Mouse (Mus musculus): ENCODE results near the gene Rpia.
"Not testable (repeated sequence)": the region's sequence is repeated elsewhere in the genome, so short reads cannot be mapped to it uniquely, and the experiment has no call there.

The Rpia gene

GRCm38 (mm10) chr6:70791824-70792535 is at the start of gene Rpia:
Gene Rpia (minus strand): TSS chr6:70792232.
- peak; percentile 94 to 97 for DNase-seq

GRCm38 (mm10) chr6:70840281-70840680 is 48.2 kb upstream of the Rpia start:
- no peak for DNase-seq

- DNase-seq = no peak
Observed at GRCm38 (mm10) chr6:70838532-70838931, 46.5 kb upstream of the Rpia start.

GRCm38 (mm10) chr6:70837297-70837696 is 45.3 kb upstream of the Rpia start:
- DNase-seq = no peak

GRCm38 (mm10) chr6:70831179-70831839 is 39.3 kb upstream of the Rpia start:
- DNase-seq = no peak

- no peak for DNase-seq
Observed at GRCm38 (mm10) chr6:70830552-70830951, 38.5 kb upstream of the Rpia start.

- DNase-seq = no peak
Observed at GRCm38 (mm10) chr6:70829451-70829850, 37.4 kb upstream of the Rpia start.

GRCm38 (mm10) chr6:70824987-70825337 is 32.9 kb upstream of the Rpia start:
- no peak for DNase-seq

GRCm38 (mm10) chr6:70824085-70824986 is 32.3 kb upstream of the Rpia start:
- DNase-seq = peak; percentile 85 to 86

- DNase-seq = not testable (repeated sequence)
Observed at GRCm38 (mm10) chr6:70823277-70823676, 31.2 kb upstream of the Rpia start.

- no peak for DNase-seq
Observed at GRCm38 (mm10) chr6:70822386-70822910, 30.4 kb upstream of the Rpia start.

- no peak for DNase-seq
Observed at GRCm38 (mm10) chr6:70821566-70821965, 29.5 kb upstream of the Rpia start.

GRCm38 (mm10) chr6:70815471-70815870 is 23.4 kb upstream of the Rpia start:
- DNase-seq = no peak

GRCm38 (mm10) chr6:70814629-70814950 is 22.6 kb upstream of the Rpia start:
- DNase-seq = no peak

- DNase-seq = no peak
Observed at GRCm38 (mm10) chr6:70813921-70814628, 22.0 kb upstream of the Rpia start.

GRCm38 (mm10) chr6:70812526-70812895 is 20.5 kb upstream of the Rpia start:
- DNase-seq = no peak

- peak; percentile 85 to 88 for DNase-seq
Observed at GRCm38 (mm10) chr6:70811557-70812525, 19.8 kb upstream of the Rpia start.

GRCm38 (mm10) chr6:70810524-70810923 is 18.5 kb upstream of the Rpia start:
- DNase-seq = no peak

- DNase-seq = no peak
Observed at GRCm38 (mm10) chr6:70806514-70806912, 14.5 kb upstream of the Rpia start.

- peak; percentile 77 to 79 for DNase-seq
Observed at GRCm38 (mm10) chr6:70805820-70806513, 13.9 kb upstream of the Rpia start.

GRCm38 (mm10) chr6:70805267-70805666 is 13.2 kb upstream of the Rpia start:
- DNase-seq = peak; percentile 69 to 84
